Mouse (Mus musculus): ENCODE measurements at regions not wholly inside any gene's neighbourhood (a gene's known extent, or its start where the extent isn't known, plus 50 kb on each side); places are given as distances from the start of the nearest gene placed in this dataset.
A peak's percentile ranks its signal among the peaks of the same experiment; 100 is the strongest.

DNA sequence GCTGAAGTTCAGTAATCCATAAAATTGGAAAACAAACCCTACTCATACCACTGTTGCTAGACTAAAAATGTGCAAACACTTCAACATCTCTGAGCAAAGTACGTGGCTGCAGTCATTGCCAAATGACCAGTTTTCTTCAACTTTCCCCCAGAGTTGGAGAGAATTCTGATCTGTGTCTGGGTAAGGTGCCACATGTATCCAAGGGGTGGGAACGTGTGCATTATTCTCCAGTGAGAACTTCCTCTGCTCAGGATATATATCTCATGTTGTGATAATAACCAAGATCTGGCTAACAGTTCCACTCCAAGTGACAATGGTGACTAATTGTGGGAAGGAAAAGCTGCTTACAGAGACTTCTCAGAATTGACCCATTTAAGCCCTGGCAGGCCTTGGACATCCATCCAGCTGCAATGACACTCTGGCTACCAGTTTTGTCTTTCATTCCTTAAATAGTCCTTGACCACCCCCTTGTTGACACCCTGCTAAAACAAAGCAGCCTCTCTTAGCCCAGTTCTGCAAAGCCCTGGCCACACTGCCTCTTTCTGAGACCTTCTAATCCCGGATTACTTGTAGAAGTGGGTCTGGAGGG is 99.4 kb upstream of the Vps8 start:
- no peaks in the 10 kb centered on the region for H3K27me3 ChIP-seq (ENCODE audit: low read depth, poor library complexity, severe bottlenecking)
- peaks cover 31% of the 10 kb centered on the region for H3K4me1 ChIP-seq
- H3K27ac ChIP-seq = peak overlapping the region; percentile 36; the same call in 1 of the 2 replicates
- no peaks in the 10 kb centered on the region for H3K36me3 ChIP-seq
- H3K9me3 ChIP-seq (replicated peaks) = no peaks in the 10 kb centered on the region
- 82% methylated on average over 3 of the region's 3 CpGs for WGBS
- no peak for DNase-seq (ENCODE audit: low spot score)
- H3K4me3 ChIP-seq = no peak overlapping the region

DNA sequence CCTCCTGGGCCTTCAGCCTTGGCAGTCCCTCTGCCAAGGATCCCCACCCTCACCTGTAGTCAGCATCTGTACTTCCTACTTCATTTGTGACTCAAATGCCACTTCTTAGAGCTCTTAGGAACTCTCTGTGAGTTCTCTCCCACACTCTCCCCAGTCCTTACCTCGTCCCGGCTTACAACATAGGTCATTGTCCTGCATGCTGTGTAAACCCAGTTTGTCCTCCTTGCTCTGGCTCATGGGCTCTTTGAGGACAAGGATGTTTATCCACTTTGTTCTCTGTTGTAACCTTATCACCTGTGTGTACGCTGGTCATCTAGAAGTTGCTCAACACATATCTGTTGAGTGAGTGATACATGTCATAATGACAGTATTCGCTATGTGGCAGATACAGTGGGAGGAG is 94.9 kb upstream of the Vps8 start:
- H3K27me3 ChIP-seq (ENCODE audit: low read depth, poor library complexity, severe bottlenecking) = no peaks in the 10 kb centered on the region

DNA sequence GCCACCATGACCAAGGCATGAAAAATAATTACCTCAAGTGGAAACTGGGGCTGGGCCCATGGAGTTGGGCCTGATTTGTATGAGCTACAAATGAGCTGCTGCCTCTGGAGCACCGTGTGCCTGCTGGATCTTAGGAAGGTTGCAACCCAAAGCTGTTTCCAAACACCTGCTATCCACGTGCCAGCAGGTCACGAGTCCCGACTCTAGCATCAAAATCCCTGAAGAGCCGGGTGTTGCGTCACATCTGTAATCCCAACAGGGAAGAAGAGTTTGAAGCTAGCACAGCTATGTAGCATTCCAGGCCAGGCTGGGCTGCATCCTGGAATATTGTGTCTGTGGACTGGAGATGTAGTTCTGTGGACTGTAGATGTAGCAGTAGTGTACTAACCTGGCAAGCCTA is 93.7 kb upstream of the Vps8 start:
- WGBS = 82% methylated on average over 6 of the region's 6 CpGs
- H3K9me3 ChIP-seq (replicated peaks) = no peaks in the 10 kb centered on the region
- peaks cover 6% of the 10 kb centered on the region; the same call in 1 of the 2 replicates for H3K36me3 ChIP-seq
- H3K27ac ChIP-seq = no peak overlapping the region
- no peak for DNase-seq (ENCODE audit: low spot score)
- no peak overlapping the region for H3K4me3 ChIP-seq
- no peaks in the 10 kb centered on the region for H3K27me3 ChIP-seq (ENCODE audit: low read depth, poor library complexity, severe bottlenecking)
- peaks cover 29% of the 10 kb centered on the region for H3K4me1 ChIP-seq

More for the DNA sequence above, 94.9 kb upstream of the Vps8 start:
- Histone ChIP-seq H3K27ac (no peak overlapping the region), H3K36me3 (peaks cover 6% of the 10 kb centered on the region; the same call in 1 of the 2 replicates), H3K4me3 (no peak overlapping the region), H3K9me3 (replicated peaks) (no peaks in the 10 kb centered on the region), H3K4me1 (peaks cover 22% of the 10 kb centered on the region)
- 92% methylated on average over 4 of the region's 4 CpGs for WGBS
- no peak for DNase-seq (ENCODE audit: low spot score)

DNA sequence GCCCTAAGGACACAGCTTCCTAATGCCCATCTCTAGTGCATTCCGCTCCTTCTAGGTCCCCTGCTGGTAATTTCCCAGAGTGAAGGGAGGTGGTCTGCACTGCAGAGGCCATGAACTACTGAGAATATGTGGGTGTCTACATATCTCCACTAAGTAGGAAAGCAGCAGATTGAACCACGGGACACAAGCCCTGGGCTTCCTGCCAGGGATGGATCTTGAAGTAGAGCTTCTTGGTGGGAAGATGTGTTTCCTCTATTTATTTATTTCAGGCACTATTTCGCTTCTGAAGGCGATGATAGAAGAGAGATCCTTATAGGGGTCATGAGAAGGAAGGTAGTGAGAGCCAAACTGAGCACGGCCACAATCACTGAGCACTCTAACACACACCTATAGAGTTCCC is 91.7 kb upstream of the Vps8 start:
- Histone ChIP-seq H3K27me3 (ENCODE audit: low read depth, poor library complexity, severe bottlenecking) (no peaks in the 10 kb centered on the region), H3K4me3 (no peak overlapping the region), H3K9me3 (replicated peaks) (no peaks in the 10 kb centered on the region), H3K4me1 (peaks cover 30% of the 10 kb centered on the region), H3K27ac (no peak overlapping the region), H3K36me3 (peaks cover 6% of the 10 kb centered on the region; the same call in 1 of the 2 replicates)
- no peak for DNase-seq (ENCODE audit: low spot score)
- WGBS = 90% methylated on average over 5 of the region's 5 CpGs

DNA sequence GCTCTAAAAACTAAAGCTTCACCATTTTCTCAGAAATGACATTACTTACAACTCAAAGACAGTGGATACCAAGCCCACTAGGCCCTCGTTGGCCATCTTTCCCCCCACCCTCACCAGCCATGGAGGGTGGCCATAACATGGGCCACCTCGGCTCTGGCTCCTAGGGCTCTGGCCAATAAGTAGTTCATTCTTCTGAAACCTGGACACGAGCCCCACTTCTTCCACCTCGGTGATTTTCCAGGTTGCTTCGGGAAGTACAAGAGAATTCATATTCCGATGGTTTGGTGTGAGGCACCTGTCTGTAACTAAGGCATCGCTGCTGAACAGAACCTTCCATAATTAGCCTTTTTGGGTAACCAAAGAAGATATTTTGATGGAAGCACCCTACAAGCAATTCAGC is 90.5 kb upstream of the Vps8 start:
- H3K36me3 ChIP-seq = peaks cover 6% of the 10 kb centered on the region; the same call in 1 of the 2 replicates
- peak overlapping the region; percentile 96 for H3K27ac ChIP-seq
- peak overlapping the region; percentile 78 for H3K4me3 ChIP-seq
- H3K27me3 ChIP-seq (ENCODE audit: low read depth, poor library complexity, severe bottlenecking) = no peaks in the 10 kb centered on the region
- no peak for DNase-seq (ENCODE audit: low spot score)
- 71% methylated on average over 7 of the region's 7 CpGs for WGBS
- H3K4me1 ChIP-seq = peaks cover 32% of the 10 kb centered on the region
- no peaks in the 10 kb centered on the region for H3K9me3 ChIP-seq (replicated peaks)

DNA sequence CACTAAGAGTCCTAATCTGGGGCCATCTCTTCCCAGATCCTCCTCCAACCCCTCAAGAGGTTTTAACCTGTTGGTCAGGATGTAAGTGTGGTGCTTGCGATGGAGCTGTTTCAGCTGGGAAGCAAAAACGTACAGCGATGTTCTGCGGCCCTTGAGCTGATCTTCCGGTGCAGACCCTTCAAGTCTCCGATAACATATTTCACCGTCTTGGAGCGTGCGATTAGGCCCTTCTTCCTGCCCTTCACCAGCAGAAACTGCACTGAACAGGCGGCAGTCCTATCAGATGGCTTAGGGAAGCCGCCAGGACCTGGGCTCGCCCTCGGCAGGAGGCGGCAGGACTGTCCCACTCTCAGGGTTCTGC is 90.1 kb upstream of the Vps8 start:
- Histone ChIP-seq H3K4me1 (peaks cover 32% of the 10 kb centered on the region), H3K4me3 (peak overlapping the region; percentile 78), H3K27me3 (ENCODE audit: low read depth, poor library complexity, severe bottlenecking) (no peaks in the 10 kb centered on the region), H3K27ac (peak overlapping the region; percentile 96), H3K9me3 (replicated peaks) (no peaks in the 10 kb centered on the region), H3K36me3 (peaks cover 6% of the 10 kb centered on the region; the same call in 1 of the 2 replicates)
- 1% methylated on average over 14 of the region's 14 CpGs for WGBS
- DNase-seq (ENCODE audit: low spot score) = no peak

DNA sequence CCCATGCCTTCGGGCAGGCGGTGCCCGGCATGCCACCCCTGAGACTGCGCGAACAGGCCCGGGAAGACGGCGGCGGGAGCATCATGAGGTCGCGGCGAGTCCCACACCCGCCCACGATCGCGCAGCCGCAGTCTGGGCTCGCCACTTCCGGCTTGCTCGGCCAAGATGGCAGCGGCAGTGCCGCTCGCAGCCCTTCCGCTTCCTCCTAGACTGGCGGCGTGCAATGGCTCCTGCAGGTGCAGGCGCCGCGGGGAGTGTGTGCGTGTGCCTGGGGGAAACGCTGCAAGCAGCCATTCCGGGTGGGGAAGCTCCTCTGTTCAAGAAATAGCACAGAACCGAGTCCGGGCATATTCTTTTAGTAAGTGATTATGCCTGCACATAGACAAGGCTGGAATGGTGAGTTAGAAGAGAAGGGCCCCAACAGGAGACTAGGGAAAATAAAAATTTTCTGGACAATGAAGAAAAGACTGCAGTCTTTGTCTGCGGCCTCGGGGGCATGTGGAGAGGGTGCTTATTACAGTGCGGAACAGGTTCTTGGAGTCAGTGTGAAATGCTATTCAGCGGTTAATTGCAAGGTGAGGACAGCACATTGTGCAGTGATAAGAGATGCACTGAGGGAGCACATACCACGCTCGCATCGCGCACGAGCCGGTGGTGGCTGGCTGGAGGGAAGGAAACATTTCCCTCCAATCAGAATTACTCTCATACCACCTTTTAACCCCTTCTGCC is 89.5 kb upstream of the Vps8 start:
- 2% methylated on average over 44 of the region's 44 CpGs for WGBS
- H3K4me1 ChIP-seq = peaks cover 32% of the 10 kb centered on the region

DNA sequence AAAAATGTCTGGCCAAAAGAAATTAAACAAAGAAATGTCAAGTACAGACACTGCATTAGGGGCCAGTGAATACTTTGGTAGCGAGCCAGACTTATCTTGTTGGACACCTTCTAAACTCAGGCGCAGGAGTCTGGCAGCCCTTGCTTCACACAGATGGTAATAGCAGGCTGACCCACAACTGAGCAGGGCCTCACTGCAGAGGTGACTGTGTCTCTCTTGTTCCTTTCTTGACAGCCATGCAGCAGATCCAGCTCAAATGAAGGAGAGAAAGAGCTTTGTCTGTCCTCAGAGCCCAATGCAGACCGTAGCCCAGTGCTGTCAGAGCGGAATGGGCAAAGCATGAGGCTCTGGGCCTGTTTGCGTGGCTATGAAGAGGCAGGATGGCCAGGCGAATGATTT is 83.9 kb upstream of the Vps8 start:
- WGBS = 86% methylated on average over 6 of the region's 6 CpGs
- DNase-seq (ENCODE audit: low spot score) = no peak
- no peaks in the 10 kb centered on the region for H3K36me3 ChIP-seq
- no peaks in the 10 kb centered on the region for H3K9me3 ChIP-seq (replicated peaks)
- no peak overlapping the region for H3K4me3 ChIP-seq
- peaks cover 35% of the 10 kb centered on the region for H3K4me1 ChIP-seq
- H3K27me3 ChIP-seq (ENCODE audit: low read depth, poor library complexity, severe bottlenecking) = no peaks in the 10 kb centered on the region
- H3K27ac ChIP-seq = peak overlapping the region; percentile 91

More for the DNA sequence above, 89.5 kb upstream of the Vps8 start:
- Histone ChIP-seq H3K4me3 (peak overlapping the region; percentile 78), H3K9me3 (replicated peaks) (no peaks in the 10 kb centered on the region), H3K36me3 (peaks cover 6% of the 10 kb centered on the region; the same call in 1 of the 2 replicates), H3K27me3 (ENCODE audit: low read depth, poor library complexity, severe bottlenecking) (no peaks in the 10 kb centered on the region), H3K27ac (peak overlapping the region; percentile 96)
- peak; percentile 94 for DNase-seq (ENCODE audit: low spot score)

DNA sequence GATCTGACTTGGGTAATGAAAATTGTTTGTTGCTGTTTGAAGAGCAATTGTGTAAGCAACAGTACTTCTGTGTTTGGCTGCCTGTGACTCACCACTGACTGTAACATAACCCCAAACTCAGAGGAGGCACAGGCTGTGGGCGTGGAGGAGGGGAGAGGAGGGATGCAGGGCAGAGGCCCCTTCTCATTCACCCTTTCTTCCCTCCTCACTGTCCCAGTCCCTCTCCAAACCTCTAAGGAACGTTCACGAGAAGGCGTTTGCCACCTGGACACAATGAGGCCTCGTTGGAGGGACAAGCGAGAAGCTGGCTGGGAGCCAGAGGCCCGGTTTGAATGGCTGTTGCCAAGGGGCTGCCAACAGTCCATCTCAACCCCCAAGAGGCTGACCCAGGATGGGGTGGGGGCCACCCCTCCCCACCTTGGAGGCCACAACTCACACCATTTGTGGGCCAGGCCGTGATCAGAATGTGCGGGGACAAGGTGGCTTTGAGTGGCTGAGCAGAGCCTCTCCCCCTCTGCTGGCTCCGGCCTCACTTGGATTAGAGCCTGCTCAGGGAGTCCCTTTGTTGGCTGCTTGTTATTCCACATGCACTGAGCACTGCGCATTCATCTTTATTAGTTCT is 83.3 kb upstream of the Vps8 start:
- WGBS = 44% methylated on average over 11 of the region's 11 CpGs
- H3K36me3 ChIP-seq = no peaks in the 10 kb centered on the region
- no peaks in the 10 kb centered on the region for H3K9me3 ChIP-seq (replicated peaks)
- H3K4me3 ChIP-seq = no peak overlapping the region
- peak; percentile 51 for DNase-seq (ENCODE audit: low spot score)
- H3K4me1 ChIP-seq = peaks cover 35% of the 10 kb centered on the region
- peak overlapping the region; percentile 91 for H3K27ac ChIP-seq
- H3K27me3 ChIP-seq (ENCODE audit: low read depth, poor library complexity, severe bottlenecking) = no peaks in the 10 kb centered on the region

DNA sequence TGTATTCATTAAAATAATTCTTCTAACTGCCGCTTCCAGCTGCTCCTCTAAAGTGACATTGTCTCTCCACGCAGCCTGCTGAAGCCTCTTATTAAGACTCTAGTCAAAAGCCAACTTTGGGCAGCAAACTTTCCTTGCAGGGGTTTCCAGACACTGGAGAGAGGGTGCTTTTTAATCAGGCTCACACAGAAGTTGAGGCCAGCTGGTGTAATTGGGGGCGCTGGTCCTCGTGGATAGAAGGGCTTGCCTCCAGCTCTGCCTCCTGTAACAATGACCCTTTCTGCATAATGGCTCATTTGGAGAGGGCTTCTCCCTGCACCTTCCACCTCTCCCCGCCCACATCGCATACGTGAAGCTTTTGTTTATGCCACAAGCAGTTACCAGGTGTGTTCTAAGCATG is 82.8 kb upstream of the Vps8 start:
- Histone ChIP-seq H3K27me3 (ENCODE audit: low read depth, poor library complexity, severe bottlenecking) (no peaks in the 10 kb centered on the region), H3K4me3 (no peak overlapping the region), H3K9me3 (replicated peaks) (no peaks in the 10 kb centered on the region), H3K27ac (peak overlapping the region; percentile 91), H3K36me3 (no peaks in the 10 kb centered on the region), H3K4me1 (peaks cover 35% of the 10 kb centered on the region)
- no peak for DNase-seq (ENCODE audit: low spot score)
- WGBS = 48% methylated on average over 7 of the region's 7 CpGs

DNA sequence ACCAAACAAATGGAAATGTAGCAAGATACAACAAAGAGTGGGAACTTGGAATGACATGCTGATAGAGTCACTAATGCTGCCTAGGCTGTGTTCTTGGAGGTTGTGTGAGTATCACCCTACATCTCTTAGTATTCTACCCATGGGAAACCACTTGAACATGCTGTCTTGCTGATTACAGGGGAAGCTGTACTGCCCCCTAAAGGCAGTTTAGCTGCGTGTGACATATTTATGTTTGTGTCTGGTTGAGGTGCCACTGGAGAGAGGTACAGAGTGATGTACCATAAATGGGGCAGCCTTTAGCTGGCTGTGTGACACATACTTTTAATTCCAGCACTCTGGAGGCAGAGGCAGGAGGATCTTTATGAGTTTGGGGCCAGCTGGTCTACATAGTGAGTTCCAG is 73.0 kb upstream of the Vps8 start:
- 57% methylated on average over 1 of the region's 1 CpGs for WGBS
- H3K27me3 ChIP-seq (ENCODE audit: low read depth, poor library complexity, severe bottlenecking) = no peaks in the 10 kb centered on the region
- no peak for DNase-seq (ENCODE audit: low spot score)
- H3K4me1 ChIP-seq = peaks cover 15% of the 10 kb centered on the region
- H3K4me3 ChIP-seq = no peak overlapping the region
- H3K9me3 ChIP-seq (replicated peaks) = no peaks in the 10 kb centered on the region
- H3K36me3 ChIP-seq = no peaks in the 10 kb centered on the region
- no peak overlapping the region for H3K27ac ChIP-seq

DNA sequence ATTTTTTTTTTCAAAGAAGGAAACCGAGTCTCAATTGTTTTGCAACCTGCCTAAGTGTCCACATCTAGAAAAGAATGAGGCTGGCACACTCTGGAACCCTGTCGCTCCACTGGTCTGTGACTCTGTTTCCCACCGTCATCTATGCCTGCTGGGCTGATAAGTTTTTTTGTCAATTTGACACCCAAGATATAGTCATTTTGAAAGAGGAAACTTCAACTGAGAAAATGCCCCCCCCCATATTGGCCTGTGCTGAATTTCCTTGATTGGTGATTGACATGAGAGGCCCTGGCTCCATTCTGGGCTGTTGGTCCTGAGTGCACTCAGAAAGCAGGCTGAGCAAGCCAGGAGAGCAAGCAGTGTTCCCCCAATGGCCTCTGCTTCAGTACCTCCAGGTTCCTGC is 71.6 kb upstream of the Vps8 start:
- DNase-seq (ENCODE audit: low spot score) = no peak
- WGBS = 87% methylated on average over 3 of the region's 3 CpGs
- Histone ChIP-seq H3K27ac (no peak overlapping the region), H3K4me3 (no peak overlapping the region), H3K9me3 (replicated peaks) (no peaks in the 10 kb centered on the region), H3K36me3 (no peaks in the 10 kb centered on the region), H3K27me3 (ENCODE audit: low read depth, poor library complexity, severe bottlenecking) (no peaks in the 10 kb centered on the region), H3K4me1 (peaks cover 17% of the 10 kb centered on the region)

DNA sequence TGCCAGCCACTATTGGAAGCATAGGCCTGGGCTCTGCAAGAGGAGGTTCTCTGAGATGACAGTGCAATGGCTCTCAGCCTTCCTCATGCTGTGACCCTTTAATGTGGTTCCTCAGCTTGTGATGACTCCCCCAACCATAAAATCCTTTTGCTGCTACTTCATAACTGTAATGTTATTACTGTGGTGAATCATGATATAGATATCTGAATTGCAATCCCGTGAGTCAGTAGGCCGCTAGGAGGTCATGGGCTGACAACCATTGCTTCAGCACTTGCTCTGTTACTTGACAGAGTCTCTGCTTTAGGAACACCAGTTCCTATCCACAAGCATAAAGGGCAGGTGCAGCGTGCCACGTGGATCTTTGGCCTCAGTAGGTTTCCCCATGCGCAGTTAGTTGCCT is 69.8 kb upstream of the Vps8 start:
- Histone ChIP-seq H3K36me3 (no peaks in the 10 kb centered on the region), H3K27me3 (ENCODE audit: low read depth, poor library complexity, severe bottlenecking) (no peaks in the 10 kb centered on the region), H3K27ac (peak overlapping the region; percentile 59; the same call in 1 of the 2 replicates), H3K4me3 (no peak overlapping the region), H3K4me1 (peaks cover 30% of the 10 kb centered on the region), H3K9me3 (replicated peaks) (no peaks in the 10 kb centered on the region)
- WGBS = 50% methylated on average over 5 of the region's 5 CpGs
- no peak for DNase-seq (ENCODE audit: low spot score)
